Mouse (Mus musculus) liver, embryonic 14.5 days (tissue): ENCODE measurements around the gene Krba1. TPM values are rescaled to one million over a fixed set of nuclear protein-coding genes. Genes with fewer than 3 reads are reported as not detected.

Source experiments
- ATAC-seq: fragments of 200-750 bp; cut with Nextera tagmentation; 2 replicates; pipeline ENCODE4 v1.8.0; 2017; ENCODE audit warnings: moderate number of reproducible peaks, mild to moderate bottlenecking, moderate library complexity; ENCODE audit not compliant: insufficient read depth
- DNase-seq, 3 experiments: peaks; one replicate each; pipeline ENCODE4 v3.0.0-alpha.2; 2012 to 2013; ENCODE audit warnings: low read depth in 3 of 3, low spot score in 3 of 3
- H3K27ac ChIP-seq: fragments of 300-500 bp; sonication (generic); 2 replicates; pipeline ENCODE4 v1.5.1; 2014; ENCODE audit warnings: moderate library complexity, mild to moderate bottlenecking, control low read depth, inconsistent platforms
- H3K27me3 ChIP-seq: fragments of 300-500 bp; sonication (generic); 2 replicates; pipeline ENCODE4 v1.6.1; 2014; ENCODE audit warnings: mild to moderate bottlenecking, low read length, moderate library complexity; ENCODE audit not compliant: control insufficient read depth, insufficient read depth
- H3K36me3 ChIP-seq: fragments of 300-500 bp; sonication (generic); replicated peaks from 2 replicates; pipeline ENCODE4 v1.6.1; 2014; ENCODE audit warnings: low read depth; ENCODE audit not compliant: control insufficient read depth, insufficient read depth
- H3K4me1 ChIP-seq, 2 experiments: fragments of 200-500 bp in 1 of 2; fragments of 300-500 bp in 1 of 2; sonication (generic) in 1 of 2; replicated peaks; 2 replicates each; pipeline ENCODE4 v1.6.1; 2012 to 2014; ENCODE audit warnings: antibody characterized with exemption in 1 of 2, inconsistent platforms in 1 of 2, low read length in 1 of 2; ENCODE audit not compliant: control insufficient read depth in 2 of 2, insufficient read depth in 2 of 2
- H3K4me2 ChIP-seq: fragments of 300-500 bp; sonication (generic); 2 replicates; pipeline ENCODE4 v1.6.1; 2014; ENCODE audit warnings: low read depth, mild to moderate bottlenecking, control low read depth, moderate library complexity
- H3K4me3 ChIP-seq, 2 experiments: fragments of 200-500 bp in 1 of 2; fragments of 300-500 bp in 1 of 2; sonication (generic) in 1 of 2; 2 replicates each; pipeline ENCODE4 v1.5.1; 2012 to 2014; ENCODE audit warnings: low read depth in 2 of 2, low read length in 2 of 2, mild to moderate bottlenecking in 2 of 2, control low read depth in 1 of 2, inconsistent platforms in 1 of 2, moderate library complexity in 1 of 2; ENCODE audit not compliant: insufficient read depth in 1 of 2
- H3K9ac ChIP-seq: fragments of 300-500 bp; sonication (generic); replicated peaks from 2 replicates; pipeline ENCODE4 v1.6.1; 2014; ENCODE audit warnings: mild to moderate bottlenecking, control low read depth, moderate library complexity
- H3K9me3 ChIP-seq: fragments of 300-500 bp; sonication (generic); 2 replicates; pipeline ENCODE4 v1.6.1; 2016; ENCODE audit warnings: low read length, mixed read lengths; ENCODE audit not compliant: control insufficient read depth
- CTCF ChIP-seq: IDR thresholded peaks from 2 replicates; pipeline ENCODE4 v1.5.1; 2016; ENCODE audit warnings: antibody characterized with exemption, low read depth, control low read depth
- EP300 ChIP-seq: IDR thresholded peaks from 2 replicates; pipeline ENCODE4 v1.6.1; 2016; ENCODE audit warnings: antibody characterized with exemption, low read depth
- WGBS: fragments of 180-500 bp; shearing (Covaris S2); extraction: QIAGEN DNeasy Blood & Tissue Kit; methylation state at CpG from one replicate; pipeline ENCODE4 v1.1.7; 2014; ENCODE audit not compliant: insufficient replicate concordance; 5-methylcytosine and 5-hydroxymethylcytosine counted together
- microRNA-seq: library from miRNA; unstranded; fragments of <30 nt; microRNA quantifications from one replicate; pipeline ENCODE4, GENCODE M21; 2016
- polyA plus RNA-seq, 2 experiments: library from polyadenylated mRNA; depleted of rRNA in 1 of 2; stranded (reverse) in 1 of 2; unstranded in 1 of 2; fragments of >200 nt; fragmentation: Nextera tagmentation in 1 of 2; extraction: Ambion mirVana in 1 of 2; gene quantifications; 2 replicates each; pipeline versions ENCODE4 v1.2.1 to v1.2.3; 2012 to 2014

The Krba1 gene
- polyA plus RNA-seq, 2 experiments = 0.94 to 1.6 TPM

DNA sequence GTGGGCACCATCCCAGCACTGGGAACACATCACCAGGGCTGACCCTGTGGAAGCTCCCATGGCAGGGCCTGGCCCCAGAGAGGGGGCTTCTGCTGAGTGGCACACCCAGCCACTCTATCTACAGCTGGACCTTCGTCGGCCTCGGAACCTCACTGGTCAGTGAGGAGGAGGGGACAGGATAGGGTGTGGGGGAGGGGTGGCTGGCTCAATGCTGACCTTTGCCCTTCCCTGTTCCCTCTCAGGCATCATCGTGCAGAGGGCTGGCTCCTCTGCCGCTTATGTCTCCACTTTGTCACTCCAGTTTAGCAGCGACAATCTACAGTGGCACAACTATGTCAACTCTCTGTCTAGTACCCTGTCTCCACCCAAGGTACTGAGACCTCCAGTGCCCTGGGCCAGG is 71.3 kb downstream of the Krba1 start:
- ATAC-seq = no peak

DNA sequence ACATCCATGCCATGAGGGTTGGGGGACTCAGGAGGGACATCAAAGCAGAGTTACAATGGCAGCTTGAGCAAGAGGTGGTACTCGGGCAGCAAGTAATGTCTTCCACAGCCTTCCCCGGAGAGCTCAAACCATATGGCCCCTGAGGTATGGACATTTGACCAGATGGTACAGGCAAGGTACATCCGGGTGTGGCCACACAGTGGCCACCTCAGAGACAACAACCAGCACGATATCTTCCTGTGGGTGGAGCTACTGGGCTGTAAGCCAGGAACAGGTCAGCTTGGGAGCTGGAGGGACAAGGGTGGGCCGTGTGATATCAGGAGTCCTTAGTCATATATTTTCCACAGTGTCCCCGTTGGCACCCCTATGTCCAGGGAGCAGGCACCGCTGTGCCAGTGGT is 72.1 kb downstream of the Krba1 start:
- Histone ChIP-seq H3K4me3 (no peak overlapping the region), H3K9me3 (no peaks in the 10 kb centered on the region), H3K4me1 (no peaks in the 10 kb centered on the region), H3K27ac (no peak overlapping the region), H3K36me3 (no peaks in the 10 kb centered on the region), H3K27me3 (no peaks in the 10 kb centered on the region), H3K9ac (no peak overlapping the region), H3K4me2 (no peak overlapping the region)
- ATAC-seq (no peak), DNase-seq (no peak)
- 56% methylated on average over 7 of the region's 7 CpGs for WGBS
- no peak for TF ChIP-seq CTCF
- no peak for TF ChIP-seq EP300

More for the DNA sequence above, 71.3 kb downstream of the Krba1 start:
- DNase-seq = no peak
- Histone ChIP-seq H3K36me3 (no peaks in the 10 kb centered on the region), H3K9me3 (no peaks in the 10 kb centered on the region), H3K9ac (no peak overlapping the region), H3K4me2 (no peak overlapping the region), H3K27me3 (no peaks in the 10 kb centered on the region), H3K4me1 (no peaks in the 10 kb centered on the region), H3K4me3 (no peak overlapping the region), H3K27ac (no peak overlapping the region)
- 36% methylated on average over 6 of the region's 6 CpGs for WGBS
- TF ChIP-seq EP300 (no peak), CTCF (no peak)

Small RNAs within 50 kb of the gene (microRNA-seq; reads per million reads assigned to microRNA genes)
- gene Gm24325 = not detected

Other genes with a start within 250 kb of the Krba1 start
- 2.2 and 2.8 TPM in 2 replicates for gene Zfp467, start 50.2 kb downstream of the Krba1 start, polyA plus RNA-seq (2012; rRNA removed)
- gene Zfp467, start 50.2 kb downstream of the Krba1 start, polyA plus RNA-seq (2014; fragmentation: Nextera tagmentation; extraction: Ambion mirVana) = 2.3 and 2.9 TPM in 2 replicates
- 0.04 and 0.09 TPM in 2 replicates for gene Sspo, start 52.6 kb downstream of the Krba1 start, polyA plus RNA-seq (2012; rRNA removed)
- not detected in 2 replicates for gene Sspo, start 52.6 kb downstream of the Krba1 start, polyA plus RNA-seq (2014; fragmentation: Nextera tagmentation; extraction: Ambion mirVana)
- 0.75 and 1.0 TPM in 2 replicates for gene Atp6v0e2, start 142.0 kb downstream of the Krba1 start, polyA plus RNA-seq (2012; rRNA removed)
- 0.77 and 0.81 TPM in 2 replicates for gene Atp6v0e2, start 142.0 kb downstream of the Krba1 start, polyA plus RNA-seq (2014; fragmentation: Nextera tagmentation; extraction: Ambion mirVana)
- gene Lrrc61, start 159.2 kb downstream of the Krba1 start, polyA plus RNA-seq (2012; rRNA removed) = 2.8 and 3.0 TPM in 2 replicates
- gene Lrrc61, start 159.2 kb downstream of the Krba1 start, polyA plus RNA-seq (2014; fragmentation: Nextera tagmentation; extraction: Ambion mirVana) = 1.3 and 1.7 TPM in 2 replicates
- 11.3 and 12.0 TPM in 2 replicates for gene Rarres2, start 177.2 kb downstream of the Krba1 start, polyA plus RNA-seq (2012; rRNA removed)
- 16.3 and 20.0 TPM in 2 replicates for gene Rarres2, start 177.2 kb downstream of the Krba1 start, polyA plus RNA-seq (2014; fragmentation: Nextera tagmentation; extraction: Ambion mirVana)
- not detected in 2 replicates for gene Gm45021, start 194.0 kb downstream of the Krba1 start, polyA plus RNA-seq (2012; rRNA removed)
- not detected in 2 replicates for gene Gm45021, start 194.0 kb downstream of the Krba1 start, polyA plus RNA-seq (2014; fragmentation: Nextera tagmentation; extraction: Ambion mirVana)
- gene Repin1, start 198.3 kb downstream of the Krba1 start, polyA plus RNA-seq (2012; rRNA removed) = 7.1 and 7.3 TPM in 2 replicates
- 6.3 and 6.5 TPM in 2 replicates for gene Repin1, start 198.3 kb downstream of the Krba1 start, polyA plus RNA-seq (2014; fragmentation: Nextera tagmentation; extraction: Ambion mirVana)
- gene Gm44965, start 198.4 kb downstream of the Krba1 start, polyA plus RNA-seq (2012; rRNA removed) = not detected in 2 replicates
- not detected in 2 replicates for gene Gm44965, start 198.4 kb downstream of the Krba1 start, polyA plus RNA-seq (2014; fragmentation: Nextera tagmentation; extraction: Ambion mirVana)
- 1.0 TPM in 2 replicates for gene Zfp775, start 206.5 kb downstream of the Krba1 start, polyA plus RNA-seq (2012; rRNA removed)
- 1.4 and 1.7 TPM in 2 replicates for gene Zfp775, start 206.5 kb downstream of the Krba1 start, polyA plus RNA-seq (2014; fragmentation: Nextera tagmentation; extraction: Ambion mirVana)
- 0.31 and 0.34 TPM in 2 replicates for gene AI854703, start 231.2 kb downstream of the Krba1 start, polyA plus RNA-seq (2012; rRNA removed)
- gene AI854703, start 231.2 kb downstream of the Krba1 start, polyA plus RNA-seq (2014; fragmentation: Nextera tagmentation; extraction: Ambion mirVana) = 0.06 and 0.27 TPM in 2 replicates